Comparison of ENCODE assay signal across 20 mouse cellular contexts in the genomic region with DNA sequence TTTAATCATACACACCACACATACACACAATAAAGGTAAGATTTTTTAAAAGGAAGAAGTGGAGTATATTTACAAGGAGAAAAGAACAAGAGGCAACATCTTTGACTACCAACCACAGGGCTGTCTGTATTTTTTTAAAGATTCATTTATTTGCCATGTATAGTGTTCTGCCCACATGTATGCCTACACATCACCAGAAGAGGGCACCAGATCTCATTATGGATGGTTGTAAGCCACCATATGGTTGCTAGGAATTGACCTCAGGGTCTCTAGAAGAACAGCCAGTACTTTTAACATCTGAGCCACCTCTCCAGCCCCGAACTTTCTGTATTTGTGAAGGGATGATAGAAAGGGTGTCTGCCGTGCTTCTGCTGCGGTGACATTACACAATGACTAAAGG. TPM values are rescaled to one million over a fixed set of nuclear protein-coding genes. Genes with fewer than 3 reads are reported as not detected.
DNase-seq lines count a peak whose midpoint lies in the region; ATAC-seq and TF ChIP-seq lines count a peak whose summit lies in the region.
"Had no signal": no experiment of that assay in that cellular context is flagged by ENCODE, and none has a peak within 500 bp of the region (broad histone marks: within the 10 kb centered on the region; RNA-seq: fewer than 3 reads in every experiment).

No protein-coding gene starts in this region.

- no peak overlapping the region for H3K27ac ChIP-seq in embryonic facial prominence, embryonic 11.5 days (replicated peaks; ENCODE audit: low read depth, low read length)
- no peak overlapping the region for H3K27ac ChIP-seq in embryonic facial prominence, embryonic 10.5 days (replicated peaks)
- H3K27ac ChIP-seq in kidney, postnatal 0 days = no peak overlapping the region
- H3K27ac ChIP-seq in midbrain, postnatal 0 days (ENCODE audit: low read depth, low read length) = no peak overlapping the region
- H3K27ac ChIP-seq in midbrain, embryonic 14.5 days (replicated peaks; ENCODE audit: low read depth, low read length) = no peak overlapping the region
- no peak overlapping the region for H3K27ac ChIP-seq in stomach, postnatal 0 days (replicated peaks)
- H3K27ac ChIP-seq: embryonic facial prominence, embryonic 13.5 days; forebrain, embryonic 15.5 days; heart, embryonic 10.5 days; hindbrain, embryonic 14.5 days; liver, embryonic 13.5 days; midbrain, embryonic 13.5 days; neural tube, embryonic 15.5 days had no signal

- 92% methylated on average over 3 of the region's 3 CpGs for WGBS in embryonic facial prominence, embryonic 11.5 days
- WGBS in embryonic facial prominence, embryonic 10.5 days = 89% methylated on average over 3 of the region's 3 CpGs
- 89% methylated on average over 3 of the region's 3 CpGs for WGBS in kidney, postnatal 0 days
- 93% methylated on average over 3 of the region's 3 CpGs for WGBS in midbrain, postnatal 0 days
- WGBS in midbrain, embryonic 14.5 days = 95% methylated on average over 3 of the region's 3 CpGs
- 90% methylated on average over 3 of the region's 3 CpGs for WGBS in stomach, postnatal 0 days

- peak; percentile 31; the same call in 1 of the 2 replicates for TF ChIP-seq CTCF in kidney, postnatal 0 days (IDR thresholded peaks at IDR 0.05; ENCODE audit: low read depth)
- peak; percentile 38 for TF ChIP-seq CTCF in midbrain, postnatal 0 days (IDR thresholded peaks at IDR 0.05)
- TF ChIP-seq CTCF in stomach, postnatal 0 days (IDR thresholded peaks at IDR 0.05; ENCODE audit: low read depth) = peak; percentile 38; the same call in 1 of the 2 replicates

- H3K4me1 ChIP-seq in embryonic facial prominence, embryonic 11.5 days (ENCODE audit: control insufficient read depth, insufficient read depth, low read length) = no peaks in the 10 kb centered on the region
- H3K4me1 ChIP-seq in embryonic facial prominence, embryonic 10.5 days = peaks cover 6% of the 10 kb centered on the region; the same call in 1 of the 2 replicates
- H3K4me1 ChIP-seq in kidney, postnatal 0 days (replicated peaks; ENCODE audit: insufficient read depth, low read length) = no peaks in the 10 kb centered on the region
- H3K4me1 ChIP-seq in midbrain, postnatal 0 days (ENCODE audit: insufficient read depth, low read length) = no peaks in the 10 kb centered on the region
- no peaks in the 10 kb centered on the region for H3K4me1 ChIP-seq in midbrain, embryonic 14.5 days (ENCODE audit: control insufficient read depth, insufficient read depth, low read length)
- H3K4me1 ChIP-seq in stomach, postnatal 0 days (replicated peaks; ENCODE audit: control insufficient read depth, insufficient read depth) = no peaks in the 10 kb centered on the region
- H3K4me1 ChIP-seq: forebrain, embryonic 15.5 days; liver, embryonic 13.5 days; midbrain, embryonic 13.5 days had no signal

- no peak overlapping the region for H3K9ac ChIP-seq in embryonic facial prominence, embryonic 11.5 days (replicated peaks; ENCODE audit: low read length)
- H3K9ac ChIP-seq in kidney, postnatal 0 days (ENCODE audit: low read depth, low read length) = no peak overlapping the region
- H3K9ac ChIP-seq in midbrain, postnatal 0 days (replicated peaks; ENCODE audit: low read length, poor library complexity, severe bottlenecking) = no peak overlapping the region
- H3K9ac ChIP-seq in midbrain, embryonic 14.5 days (replicated peaks; ENCODE audit: low read length) = no peak overlapping the region
- no peak overlapping the region for H3K9ac ChIP-seq in stomach, postnatal 0 days (ENCODE audit: low read length)
- H3K9ac ChIP-seq: embryonic facial prominence, embryonic 13.5 days; forebrain, embryonic 15.5 days; hindbrain, embryonic 14.5 days; liver, embryonic 13.5 days; midbrain, embryonic 13.5 days; neural tube, embryonic 15.5 days had no signal

- TF ChIP-seq EP300 in stomach, postnatal 0 days (optimal IDR thresholded peaks at IDR 0.05) = no peak

- ATAC-seq in embryonic facial prominence, embryonic 11.5 days (replicated peaks; ENCODE audit: insufficient number of reproducible peaks, low FRiP score, low TSS enrichment, low read depth) = no peak
- ATAC-seq in kidney, postnatal 0 days (replicated peaks; ENCODE audit: low FRiP score, low read depth) = no peak
- no peak for ATAC-seq in midbrain, postnatal 0 days (ENCODE audit: low FRiP score)
- no peak for ATAC-seq in midbrain, embryonic 14.5 days (ENCODE audit: low FRiP score, low TSS enrichment)
- ATAC-seq in stomach, postnatal 0 days (ENCODE audit: low FRiP score, low TSS enrichment) = no peak
- ATAC-seq: forebrain, embryonic 15.5 days; midbrain, embryonic 13.5 days had no signal

- H3K4me2 ChIP-seq in embryonic facial prominence, embryonic 11.5 days (ENCODE audit: low read depth, low read length) = no peak overlapping the region
- no peak overlapping the region for H3K4me2 ChIP-seq in kidney, postnatal 0 days (ENCODE audit: low read length)
- no peak overlapping the region for H3K4me2 ChIP-seq in midbrain, postnatal 0 days (ENCODE audit: low read depth, low read length, poor library complexity, severe bottlenecking)
- no peak overlapping the region for H3K4me2 ChIP-seq in midbrain, embryonic 14.5 days (ENCODE audit: low read length)
- no peak overlapping the region for H3K4me2 ChIP-seq in stomach, postnatal 0 days (replicated peaks; ENCODE audit: low read depth)
- H3K4me2 ChIP-seq: embryonic facial prominence, embryonic 13.5 days; forebrain, embryonic 15.5 days; hindbrain, embryonic 14.5 days; liver, embryonic 13.5 days; midbrain, embryonic 13.5 days; neural tube, embryonic 15.5 days had no signal

- H3K4me3 ChIP-seq in embryonic facial prominence, embryonic 11.5 days (ENCODE audit: low read depth, low read length) = no peak overlapping the region
- H3K4me3 ChIP-seq in embryonic facial prominence, embryonic 10.5 days = no peak overlapping the region
- H3K4me3 ChIP-seq in kidney, postnatal 0 days (replicated peaks; ENCODE audit: low read depth, low read length) = no peak overlapping the region
- no peak overlapping the region for H3K4me3 ChIP-seq in midbrain, postnatal 0 days (ENCODE audit: low read depth, low read length)
- no peak overlapping the region for H3K4me3 ChIP-seq in midbrain, embryonic 14.5 days (replicated peaks; ENCODE audit: low read depth, low read length)
- no peak overlapping the region for H3K4me3 ChIP-seq in stomach, postnatal 0 days (ENCODE audit: low read depth, low read length)
- H3K4me3 ChIP-seq: embryonic facial prominence, embryonic 13.5 days; forebrain, embryonic 15.5 days; heart, embryonic 10.5 days; liver, embryonic 13.5 days; midbrain, embryonic 13.5 days; neural tube, embryonic 15.5 days had no signal

- H3K9me3 ChIP-seq in embryonic facial prominence, embryonic 11.5 days (replicated peaks; ENCODE audit: control insufficient read depth, low read length) = no peaks in the 10 kb centered on the region
- H3K9me3 ChIP-seq in embryonic facial prominence, embryonic 10.5 days = peaks cover 3% of the 10 kb centered on the region; the same call in 1 of the 2 replicates
- H3K9me3 ChIP-seq in kidney, postnatal 0 days (replicated peaks; ENCODE audit: low read length) = no peaks in the 10 kb centered on the region
- no peaks in the 10 kb centered on the region for H3K9me3 ChIP-seq in midbrain, postnatal 0 days (ENCODE audit: low read length)
- H3K9me3 ChIP-seq in midbrain, embryonic 14.5 days (ENCODE audit: control insufficient read depth, low read length) = no peaks in the 10 kb centered on the region
- H3K9me3 ChIP-seq in stomach, postnatal 0 days (ENCODE audit: control insufficient read depth, low read length) = no peaks in the 10 kb centered on the region
- H3K9me3 ChIP-seq: embryonic facial prominence, embryonic 13.5 days; forebrain, embryonic 15.5 days; heart, embryonic 10.5 days; liver, embryonic 13.5 days; midbrain, embryonic 13.5 days; neural tube, embryonic 15.5 days had no signal

- H3K36me3 ChIP-seq in embryonic facial prominence, embryonic 11.5 days (replicated peaks; ENCODE audit: control insufficient read depth, insufficient read depth, low read depth, low read length) = no peaks in the 10 kb centered on the region
- H3K36me3 ChIP-seq in embryonic facial prominence, embryonic 10.5 days (replicated peaks) = no peaks in the 10 kb centered on the region
- H3K36me3 ChIP-seq in kidney, postnatal 0 days (ENCODE audit: insufficient read depth, low read length) = no peaks in the 10 kb centered on the region
- no peaks in the 10 kb centered on the region for H3K36me3 ChIP-seq in midbrain, postnatal 0 days (ENCODE audit: insufficient read depth, low read length)
- H3K36me3 ChIP-seq in midbrain, embryonic 14.5 days (ENCODE audit: control insufficient read depth, insufficient read depth, low read length) = no peaks in the 10 kb centered on the region
- H3K36me3 ChIP-seq in stomach, postnatal 0 days (ENCODE audit: control insufficient read depth, insufficient read depth, low read length) = no peaks in the 10 kb centered on the region
- H3K36me3 ChIP-seq: embryonic facial prominence, embryonic 13.5 days; forebrain, embryonic 15.5 days; liver, embryonic 13.5 days; midbrain, embryonic 13.5 days; neural tube, embryonic 15.5 days had no signal

- H3K27me3 ChIP-seq in embryonic facial prominence, embryonic 11.5 days (ENCODE audit: control insufficient read depth, insufficient read depth, low read length) = no peaks in the 10 kb centered on the region
- no peaks in the 10 kb centered on the region for H3K27me3 ChIP-seq in embryonic facial prominence, embryonic 10.5 days (replicated peaks; ENCODE audit: low read depth, poor library complexity, severe bottlenecking)
- no peaks in the 10 kb centered on the region for H3K27me3 ChIP-seq in kidney, postnatal 0 days (ENCODE audit: insufficient read depth, low read length)
- H3K27me3 ChIP-seq in midbrain, postnatal 0 days (ENCODE audit: insufficient read depth, low read length) = no peaks in the 10 kb centered on the region
- H3K27me3 ChIP-seq in midbrain, embryonic 14.5 days (ENCODE audit: control insufficient read depth, insufficient read depth, low read length) = no peaks in the 10 kb centered on the region
- H3K27me3 ChIP-seq in stomach, postnatal 0 days (ENCODE audit: control insufficient read depth, insufficient read depth, low read length) = no peaks in the 10 kb centered on the region
- H3K27me3 ChIP-seq: forebrain, embryonic 15.5 days; neural tube, embryonic 15.5 days had no signal

- peak; percentile 14 for DNase-seq in embryonic facial prominence, embryonic 11.5 days (ENCODE audit: low spot score)
- DNase-seq in embryonic facial prominence, embryonic 10.5 days (ENCODE audit: low spot score) = no peak
- DNase-seq in kidney, postnatal 0 days (ENCODE audit: low spot score) = no peak
- DNase-seq in kidney, postnatal 4 days = no peak
- DNase-seq in midbrain, postnatal 0 days (ENCODE audit: low spot score) = no peak
- DNase-seq in midbrain, embryonic 14.5 days = no peak
- DNase-seq in stomach, postnatal 0 days (ENCODE audit: low spot score) = no peak
- no peak for DNase-seq in spleen, adult 12 weeks (ENCODE audit: low spot score)
- DNase-seq: cerebellum, adult 9-10 months; gastrocnemius, postnatal 36 days; heart, postnatal 10 days; kidney, adult 11 months; liver, embryonic 13.5 days; lung, postnatal 10 days had no signal

RNA-seq across cellular contexts. Expression of gene Dcp1b, which starts 58.8 kb away (rescaled TPM):
- polyA plus RNA-seq in embryonic facial prominence, embryonic 11.5 days (2014; fragmentation: Nextera tagmentation; extraction: Ambion mirVana) = 7.3 and 7.9 TPM in 2 replicates
- polyA plus RNA-seq in embryonic facial prominence, embryonic 10.5 days (2016; fragmentation: Nextera tagmentation; extraction: Ambion mirVana) = 8.4 and 8.7 TPM in 2 replicates
- polyA plus RNA-seq in kidney, postnatal 0 days (2015; fragmentation: Nextera tagmentation; extraction: Ambion mirVana) = 9.4 and 9.8 TPM in 2 replicates
- 22.6 and 28.1 TPM in 2 replicates for total RNA-seq in midbrain, postnatal 0 days (2014; rRNA removed)
- polyA plus RNA-seq in midbrain, postnatal 0 days (2015; fragmentation: Nextera tagmentation; extraction: Ambion mirVana) = 11.7 and 12.2 TPM in 2 replicates
- polyA plus RNA-seq in midbrain, embryonic 14.5 days (2014; fragmentation: Nextera tagmentation; extraction: Ambion mirVana) = 15.6 and 16.6 TPM in 2 replicates
- 4.8 and 5.3 TPM in 2 replicates for polyA plus RNA-seq in stomach, postnatal 0 days (2015; fragmentation: Nextera tagmentation; extraction: Ambion mirVana)
